In genomic region chr5:149164881-149165280, GRCm38 (mm10) we compare ENCODE assay signal across 15 mouse cellular contexts. TPM values are rescaled to one million over a fixed set of nuclear protein-coding genes. Genes with fewer than 3 reads are reported as not detected.
A peak's percentile ranks its signal among the peaks of the same experiment; 100 is the strongest.
DNase-seq lines count a peak whose midpoint lies in the region; ATAC-seq lines count a peak whose summit lies in the region.
"Had no signal": no experiment of that assay in that cellular context is flagged by ENCODE, and none has a peak within 500 bp of the region (broad histone marks: within the 10 kb centered on the region; RNA-seq: fewer than 3 reads in every experiment).

No protein-coding gene starts in this region.

- intact Hi-C loops in left cerebral cortex, postnatal 25 days (cut with DNase I) = no loop called here

- no peak overlapping the region for H3K9ac ChIP-seq in hindbrain, embryonic 14.5 days
- no peak overlapping the region for H3K9ac ChIP-seq in embryonic facial prominence, embryonic 14.5 days (ENCODE audit: low read depth, low read length)
- no peak overlapping the region for H3K9ac ChIP-seq in liver, embryonic 15.5 days
- H3K9ac ChIP-seq: embryonic facial prominence, embryonic 15.5 days; forebrain, postnatal 0 days; hindbrain, embryonic 12.5 days; lung, embryonic 15.5 days had no signal

- no peaks in the 10 kb centered on the region for H3K27me3 ChIP-seq in hindbrain, embryonic 10.5 days (ENCODE audit: insufficient read depth, poor library complexity, severe bottlenecking)
- no peaks in the 10 kb centered on the region for H3K27me3 ChIP-seq in hindbrain, embryonic 14.5 days (ENCODE audit: control insufficient read depth, insufficient read depth, low read length)
- no peaks in the 10 kb centered on the region for H3K27me3 ChIP-seq in embryonic facial prominence, embryonic 14.5 days (replicated peaks; ENCODE audit: control insufficient read depth, insufficient read depth, low read length)
- no peaks in the 10 kb centered on the region for H3K27me3 ChIP-seq in liver, embryonic 15.5 days
- H3K27me3 ChIP-seq: embryonic facial prominence, embryonic 15.5 days; hindbrain, embryonic 12.5 days; lung, embryonic 15.5 days had no signal

- 29% methylated on average over 7 of the region's 7 CpGs for WGBS in hindbrain, embryonic 10.5 days
- WGBS in hindbrain, embryonic 14.5 days = 43% methylated on average over 7 of the region's 7 CpGs
- WGBS in embryonic facial prominence, embryonic 14.5 days = 41% methylated on average over 7 of the region's 7 CpGs
- WGBS in liver, embryonic 15.5 days (ENCODE audit: insufficient replicate concordance) = 39% methylated on average over 7 of the region's 7 CpGs

- H3K9me3 ChIP-seq in hindbrain, embryonic 10.5 days = no peaks in the 10 kb centered on the region
- H3K9me3 ChIP-seq in hindbrain, embryonic 14.5 days (ENCODE audit: control insufficient read depth, low read length) = no peaks in the 10 kb centered on the region
- no peaks in the 10 kb centered on the region for H3K9me3 ChIP-seq in embryonic facial prominence, embryonic 14.5 days (ENCODE audit: control insufficient read depth, low read length)
- no peaks in the 10 kb centered on the region for H3K9me3 ChIP-seq in liver, embryonic 15.5 days (replicated peaks)
- H3K9me3 ChIP-seq: embryonic facial prominence, embryonic 15.5 days; hindbrain, embryonic 12.5 days; lung, embryonic 15.5 days had no signal

- peak overlapping the region; percentile 46 for H3K27ac ChIP-seq in hindbrain, embryonic 10.5 days
- no peak overlapping the region for H3K27ac ChIP-seq in hindbrain, embryonic 14.5 days
- no peak overlapping the region for H3K27ac ChIP-seq in embryonic facial prominence, embryonic 14.5 days (replicated peaks; ENCODE audit: low read depth, low read length)
- H3K27ac ChIP-seq in liver, embryonic 15.5 days (replicated peaks) = 0 out of 2 replicates have a peak overlapping the region, but pooled peaks have one; percentile 12
- H3K27ac ChIP-seq: embryonic facial prominence, embryonic 15.5 days; hindbrain, embryonic 12.5 days; lung, embryonic 15.5 days had no signal

- DNase-seq in hindbrain, embryonic 10.5 days (ENCODE audit: low spot score) = peak; percentile 20
- DNase-seq in hindbrain, embryonic 14.5 days (ENCODE audit: low spot score) = no peak
- DNase-seq in embryonic facial prominence, embryonic 14.5 days (ENCODE audit: low spot score) = peak; percentile 36
- DNase-seq in kidney, postnatal 10 days = peak; percentile 21
- DNase-seq in right cerebral cortex, adult 2 months (ENCODE audit: low spot score in 2 of 2) = no peak
- no peak for DNase-seq in left cerebral cortex, postnatal 25 days (ENCODE audit: low spot score in 2 of 2)
- DNase-seq: cerebellum, adult 8-10 months; forebrain, postnatal 0 days had no signal

- no peak for ATAC-seq in hindbrain, embryonic 14.5 days (ENCODE audit: low FRiP score)
- ATAC-seq in embryonic facial prominence, embryonic 14.5 days (ENCODE audit: low read depth) = no peak
- ATAC-seq in liver, embryonic 15.5 days (ENCODE audit: insufficient read depth) = peak; percentile 62
- no peak for ATAC-seq in megakaryocyte progenitor cell, adult 5-6 weeks (replicated peaks; ENCODE audit: poor library complexity)
- ATAC-seq: activated CD4-positive, CD25-positive, alpha-beta regulatory T cell, adult 4 months; forebrain, postnatal 0 days had no signal

- H3K4me2 ChIP-seq in hindbrain, embryonic 14.5 days (replicated peaks) = no peak overlapping the region
- H3K4me2 ChIP-seq in embryonic facial prominence, embryonic 14.5 days (ENCODE audit: low read depth, low read length) = no peak overlapping the region
- H3K4me2 ChIP-seq in liver, embryonic 15.5 days = no peak overlapping the region
- H3K4me2 ChIP-seq: embryonic facial prominence, embryonic 15.5 days; hindbrain, embryonic 12.5 days; lung, embryonic 15.5 days; midbrain, embryonic 11.5 days had no signal

- H3K4me1 ChIP-seq in hindbrain, embryonic 10.5 days (replicated peaks) = peaks cover 14% of the 10 kb centered on the region; the same call in 1 of the 2 replicates
- H3K4me1 ChIP-seq in hindbrain, embryonic 14.5 days (replicated peaks; ENCODE audit: control insufficient read depth, insufficient read depth, low read length) = no peaks in the 10 kb centered on the region
- H3K4me1 ChIP-seq in embryonic facial prominence, embryonic 14.5 days (ENCODE audit: control insufficient read depth, insufficient read depth, low read length) = no peaks in the 10 kb centered on the region
- H3K4me1 ChIP-seq in liver, embryonic 15.5 days (replicated peaks) = peaks cover 8% of the 10 kb centered on the region
- H3K4me1 ChIP-seq: embryonic facial prominence, embryonic 15.5 days; hindbrain, embryonic 12.5 days had no signal

- H3K36me3 ChIP-seq in hindbrain, embryonic 10.5 days = no peaks in the 10 kb centered on the region
- no peaks in the 10 kb centered on the region for H3K36me3 ChIP-seq in hindbrain, embryonic 14.5 days (replicated peaks; ENCODE audit: control insufficient read depth, insufficient read depth)
- H3K36me3 ChIP-seq in embryonic facial prominence, embryonic 14.5 days (ENCODE audit: control insufficient read depth, insufficient read depth, low read length) = no peaks in the 10 kb centered on the region
- no peaks in the 10 kb centered on the region for H3K36me3 ChIP-seq in liver, embryonic 15.5 days (replicated peaks)
- H3K36me3 ChIP-seq: embryonic facial prominence, embryonic 15.5 days; hindbrain, embryonic 12.5 days; lung, embryonic 15.5 days had no signal

- no peak overlapping the region for H3K4me3 ChIP-seq in hindbrain, embryonic 10.5 days
- no peak overlapping the region for H3K4me3 ChIP-seq in hindbrain, embryonic 14.5 days (replicated peaks; ENCODE audit: low read length)
- H3K4me3 ChIP-seq in embryonic facial prominence, embryonic 14.5 days (ENCODE audit: low read depth, low read length) = no peak overlapping the region
- H3K4me3 ChIP-seq in liver, embryonic 15.5 days (replicated peaks) = no peak overlapping the region
- H3K4me3 ChIP-seq: embryonic facial prominence, embryonic 15.5 days; hindbrain, embryonic 12.5 days; lung, embryonic 15.5 days had no signal

RNA-seq across cellular contexts. Expression of gene Uspl1, which starts 19.3 kb away (rescaled TPM):
- 61.6 and 64.7 TPM in 2 replicates for polyA plus RNA-seq in hindbrain, embryonic 10.5 days (2016; fragmentation: Nextera tagmentation; extraction: Ambion mirVana)
- 65.7 and 67.0 TPM in 2 replicates for polyA plus RNA-seq in hindbrain, embryonic 14.5 days (2014; fragmentation: Nextera tagmentation; extraction: Ambion mirVana)
- 41.5 and 45.6 TPM in 2 replicates for polyA plus RNA-seq in embryonic facial prominence, embryonic 14.5 days (2014; fragmentation: Nextera tagmentation; extraction: Ambion mirVana)
- polyA plus RNA-seq in liver, embryonic 15.5 days (2015; fragmentation: Nextera tagmentation; extraction: Ambion mirVana) = 17.7 and 18.2 TPM in 2 replicates
- 29.8 and 39.2 TPM in 2 replicates for total RNA-seq in megakaryocyte progenitor cell, adult 5-6 weeks (2015)
- 36.5 and 40.8 TPM in 2 replicates for total RNA-seq in megakaryocyte progenitor cell, adult 5-6 weeks (2017)
- 10 to 100 TPM; 39.8 to 42.1 TPM for total RNA-seq in left cerebral cortex, postnatal 25 days (2021)

RNA-seq across cellular contexts. Expression of gene Hmgb1, which starts 19.4 kb away (rescaled TPM):
- 1,115 and 1,359 TPM in 2 replicates for polyA plus RNA-seq in hindbrain, embryonic 10.5 days (2016; fragmentation: Nextera tagmentation; extraction: Ambion mirVana)
- 708 and 792 TPM in 2 replicates for polyA plus RNA-seq in hindbrain, embryonic 14.5 days (2014; fragmentation: Nextera tagmentation; extraction: Ambion mirVana)
- polyA plus RNA-seq in embryonic facial prominence, embryonic 14.5 days (2014; fragmentation: Nextera tagmentation; extraction: Ambion mirVana) = 1,171 and 1,256 TPM in 2 replicates
- polyA plus RNA-seq in liver, embryonic 15.5 days (2015; fragmentation: Nextera tagmentation; extraction: Ambion mirVana) = 381 and 440 TPM in 2 replicates
- total RNA-seq in megakaryocyte progenitor cell, adult 5-6 weeks (2015) = 1,237 and 1,239 TPM in 2 replicates
- total RNA-seq in megakaryocyte progenitor cell, adult 5-6 weeks (2017) = 1,041 and 1,075 TPM in 2 replicates
- 100 to 1,000 TPM; 142 to 143 TPM for total RNA-seq in left cerebral cortex, postnatal 25 days (2021)

Comparison
In these comparisons a context has a peak if more than half of its experiments do, and no peak if none do; other contexts are left out.
1. DNase-seq: peak in hindbrain, embryonic 10.5 days (single experiment), embryonic facial prominence, embryonic 14.5 days (single experiment) and kidney, postnatal 10 days (single experiment); none in hindbrain, embryonic 14.5 days (single experiment), right cerebral cortex, adult 2 months (0 of 2) and left cerebral cortex, postnatal 25 days (0 of 2).
2. H3K27ac ChIP-seq: peak in hindbrain, embryonic 10.5 days (single experiment) and liver, embryonic 15.5 days (single experiment); none in hindbrain, embryonic 14.5 days (single experiment) and embryonic facial prominence, embryonic 14.5 days (single experiment).